Mouse (Mus musculus): ENCODE results near the gene Rprd1b.
A peak's percentile ranks its signal among the peaks of the same experiment; 100 is the strongest.

The Rprd1b gene

DNA sequence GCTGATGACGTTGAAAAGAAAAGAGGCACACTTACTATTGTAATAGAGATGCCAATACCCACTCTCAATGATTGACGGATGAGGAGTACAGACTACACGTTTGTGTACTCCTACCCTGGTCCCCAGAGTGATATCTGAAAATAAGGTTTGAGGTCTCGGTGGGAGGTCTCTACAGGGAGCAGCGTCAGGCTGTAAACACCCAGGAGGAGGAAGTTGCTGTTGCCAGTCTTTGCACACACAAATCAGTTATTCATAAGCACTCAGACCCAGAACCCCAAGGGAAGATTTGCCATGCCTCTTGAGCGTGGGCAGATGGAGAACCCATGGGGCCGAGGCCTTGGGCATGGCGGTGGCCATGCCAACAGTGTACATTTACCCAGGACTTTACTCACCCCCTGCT lies 56.2 kb downstream of the Rprd1b start:
- DNase-seq = no peak

DNA sequence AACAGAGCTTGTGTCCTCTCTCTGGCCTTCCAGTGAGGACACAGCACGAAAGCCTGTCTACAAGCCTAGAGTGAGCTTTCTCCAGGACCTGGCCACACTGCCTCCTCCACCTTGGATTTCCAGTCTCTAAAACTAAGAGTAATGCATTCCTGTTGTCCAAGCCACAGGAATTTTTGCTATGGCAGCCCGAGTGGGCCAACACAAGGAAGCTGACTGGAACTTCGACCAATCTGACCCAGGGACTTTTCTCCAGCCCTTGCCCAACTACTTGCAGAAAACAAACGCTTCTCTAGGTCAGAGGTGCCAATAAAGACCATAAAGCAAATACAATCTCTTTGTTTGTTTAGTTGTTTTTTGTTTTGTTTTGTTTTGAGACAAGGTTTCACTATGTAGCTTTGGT lies 61.8 kb downstream of the Rprd1b start:
- DNase-seq = no peak

DNA sequence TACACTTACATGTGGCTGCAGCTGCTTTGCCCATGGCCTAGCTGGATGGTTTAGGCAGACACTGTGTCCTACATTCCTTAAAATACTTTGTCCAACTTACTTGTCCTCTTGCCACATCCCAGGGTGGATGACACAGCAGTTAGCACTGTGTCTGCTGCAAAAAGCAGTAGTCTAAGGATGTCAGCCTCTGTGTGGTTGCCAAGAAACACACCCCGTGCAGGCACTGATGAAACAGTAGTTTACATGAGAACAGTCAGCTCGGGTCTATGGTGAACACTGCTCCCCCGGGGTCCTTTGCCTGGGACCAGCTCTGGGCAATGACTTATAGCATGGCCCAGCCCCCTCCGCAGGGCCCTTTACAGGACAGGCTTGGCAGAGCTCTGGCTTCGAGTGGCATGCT lies 65.0 kb downstream of the Rprd1b start:
- DNase-seq = no peak

DNA sequence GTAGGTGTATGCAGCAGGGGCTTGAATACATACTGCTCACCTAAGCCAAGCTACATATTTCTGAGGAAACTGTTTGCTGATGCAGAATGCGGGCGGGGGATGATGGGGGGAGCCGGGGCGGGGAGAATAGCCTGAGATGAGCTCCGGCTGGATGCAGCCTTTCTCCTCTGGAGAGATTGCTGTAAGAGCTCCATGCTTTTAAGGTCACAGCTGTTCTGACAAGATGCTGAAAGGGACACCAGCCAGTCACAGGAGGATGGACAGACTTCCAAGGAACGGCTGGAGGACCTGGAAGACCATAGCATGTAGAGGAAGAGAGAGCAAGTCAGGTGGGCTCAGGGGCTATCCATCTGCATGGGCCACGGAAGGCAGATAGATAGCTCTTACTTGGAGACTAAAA lies 66.0 kb downstream of the Rprd1b start:
- DNase-seq = no peak

DNA sequence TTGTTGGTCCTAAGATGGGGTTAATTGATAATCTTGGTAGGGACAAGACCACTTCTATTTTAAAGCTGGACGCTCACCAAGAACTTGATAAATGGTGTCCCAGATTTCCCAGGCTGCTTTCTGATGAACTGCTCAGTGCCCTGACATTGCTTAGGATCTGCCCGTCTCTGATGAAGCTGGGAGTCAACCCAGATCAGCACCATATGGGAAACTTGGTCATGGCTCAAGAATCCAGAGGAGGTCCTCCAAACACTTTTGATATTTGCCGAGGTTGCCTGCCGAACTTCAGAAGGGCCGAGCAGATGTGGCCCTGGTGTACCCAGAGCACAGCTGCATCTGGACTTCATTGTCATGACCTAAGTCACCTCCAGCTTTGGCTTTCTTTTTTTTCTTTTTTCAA lies 66.5 kb downstream of the Rprd1b start:
- DNase-seq = peak; percentile 43 to 60

DNA sequence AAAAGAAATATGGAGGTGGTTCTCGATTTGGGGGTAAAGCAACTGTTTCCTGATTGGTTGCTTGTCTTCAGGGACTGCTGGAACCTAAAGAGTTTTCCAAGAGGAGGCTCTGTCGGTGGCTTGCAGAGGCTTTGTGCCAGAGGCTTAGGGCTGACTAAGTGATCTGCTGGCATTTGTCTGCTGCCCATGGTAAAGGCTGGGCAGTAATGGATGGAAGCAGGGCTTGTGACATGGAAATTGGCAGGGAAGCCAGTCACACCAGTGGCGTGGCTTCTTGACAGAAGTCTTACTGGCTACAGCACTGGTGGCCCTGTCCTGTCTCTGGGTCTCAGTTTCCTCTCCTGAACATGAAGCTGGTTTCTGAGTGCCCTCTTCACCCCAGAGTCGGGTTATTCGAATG lies 68.8 kb downstream of the Rprd1b start:
- DNase-seq = no peak

DNA sequence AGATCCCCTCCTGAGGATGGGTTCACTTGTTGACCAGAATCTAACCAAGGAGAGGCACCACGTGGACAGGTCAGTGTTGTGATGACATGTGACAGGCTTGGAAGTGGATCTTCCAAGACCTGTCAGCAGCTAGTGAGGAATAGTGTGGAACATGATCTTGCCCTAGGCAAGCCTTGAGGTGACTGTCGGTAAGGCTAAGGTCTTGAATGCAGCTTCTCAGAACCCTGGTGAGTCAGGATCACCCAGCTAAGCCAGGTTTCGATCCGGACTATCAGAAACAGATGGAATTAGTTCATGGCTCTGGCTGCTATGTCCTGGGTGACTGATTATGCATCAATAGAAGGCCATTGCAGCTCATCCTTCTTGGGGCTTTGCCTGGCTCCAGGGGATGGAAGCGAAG lies 70.4 kb downstream of the Rprd1b start:
- no peak for DNase-seq

DNA sequence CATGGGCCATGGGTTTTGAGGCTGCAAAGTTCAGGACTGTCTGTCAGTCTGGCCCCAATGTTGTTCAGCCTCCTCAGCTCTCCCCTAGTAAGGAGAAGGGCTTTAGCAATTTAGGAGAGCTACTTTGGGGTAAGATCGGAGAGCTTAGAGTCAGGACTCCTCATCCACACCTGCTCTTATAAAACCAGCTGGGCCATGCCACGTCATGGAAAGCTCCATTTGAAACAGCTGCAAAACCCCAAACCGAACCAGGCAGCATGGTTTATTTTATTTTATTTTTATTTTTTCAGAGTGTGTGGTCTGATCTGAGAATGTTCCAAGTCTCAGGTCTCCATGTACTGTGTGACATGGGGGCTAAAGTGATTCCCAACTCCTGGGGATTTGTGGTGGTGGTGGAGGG lies 71.2 kb downstream of the Rprd1b start:
- DNase-seq = no peak

DNA sequence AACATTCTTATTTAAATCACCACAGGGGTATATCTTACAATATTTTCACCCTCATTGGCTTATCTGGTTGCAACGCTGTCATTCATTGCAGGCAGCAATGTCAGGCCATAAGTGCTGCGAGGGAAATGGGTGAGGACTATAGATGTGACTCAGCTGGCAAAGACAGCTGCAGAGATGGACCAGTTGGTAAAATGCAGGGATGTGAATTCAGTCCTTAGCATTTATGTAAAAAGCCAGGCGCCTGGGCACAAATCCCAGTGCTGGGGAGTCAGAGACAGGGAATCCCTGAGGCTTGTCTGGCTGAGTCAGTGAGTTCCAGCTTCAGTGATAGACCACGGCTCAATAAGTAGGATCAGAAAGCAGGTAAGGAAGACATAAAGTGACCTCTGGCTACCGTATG lies 73.5 kb downstream of the Rprd1b start:
- DNase-seq = no peak

DNA sequence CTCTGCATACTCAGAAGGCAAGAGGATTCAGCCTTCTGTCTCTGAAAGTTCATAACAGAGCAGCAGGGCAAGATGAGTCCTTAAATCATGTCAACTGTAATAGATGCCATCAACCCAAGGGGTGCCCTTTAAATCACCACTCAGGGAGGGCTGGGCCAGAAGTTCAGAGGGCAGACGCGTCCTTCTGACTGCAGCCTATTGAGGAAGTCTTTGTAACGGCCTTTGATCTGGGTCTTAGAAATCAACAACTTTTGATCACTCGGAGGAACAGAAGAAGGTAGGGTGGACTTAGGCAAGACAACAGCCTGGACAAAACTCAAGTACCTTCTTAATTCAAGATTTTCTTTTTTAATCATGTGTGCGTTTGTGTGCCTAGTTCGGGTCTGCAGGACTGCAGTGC lies 76.7 kb downstream of the Rprd1b start:
- DNase-seq = no peak

DNA sequence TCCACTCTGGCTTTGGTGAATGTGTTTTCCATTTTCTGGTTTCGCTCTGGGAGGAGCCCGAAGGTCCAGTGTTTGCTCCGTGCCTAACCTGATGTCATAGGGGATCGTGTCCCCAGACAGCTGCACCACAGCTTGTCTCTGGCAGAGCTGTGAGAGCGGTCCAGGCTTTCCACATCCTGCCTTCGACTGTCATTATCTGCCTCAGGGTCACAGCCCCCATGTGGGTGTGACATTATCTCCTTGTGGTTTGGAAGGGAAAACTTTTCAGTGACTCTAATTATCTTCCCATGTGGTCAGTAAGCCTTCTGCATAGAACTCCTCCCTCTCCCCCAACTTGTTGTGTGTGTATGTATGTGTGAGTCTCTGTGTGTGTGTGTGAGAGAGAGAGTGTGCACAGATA lies 77.3 kb downstream of the Rprd1b start:
- DNase-seq = no peak

DNA sequence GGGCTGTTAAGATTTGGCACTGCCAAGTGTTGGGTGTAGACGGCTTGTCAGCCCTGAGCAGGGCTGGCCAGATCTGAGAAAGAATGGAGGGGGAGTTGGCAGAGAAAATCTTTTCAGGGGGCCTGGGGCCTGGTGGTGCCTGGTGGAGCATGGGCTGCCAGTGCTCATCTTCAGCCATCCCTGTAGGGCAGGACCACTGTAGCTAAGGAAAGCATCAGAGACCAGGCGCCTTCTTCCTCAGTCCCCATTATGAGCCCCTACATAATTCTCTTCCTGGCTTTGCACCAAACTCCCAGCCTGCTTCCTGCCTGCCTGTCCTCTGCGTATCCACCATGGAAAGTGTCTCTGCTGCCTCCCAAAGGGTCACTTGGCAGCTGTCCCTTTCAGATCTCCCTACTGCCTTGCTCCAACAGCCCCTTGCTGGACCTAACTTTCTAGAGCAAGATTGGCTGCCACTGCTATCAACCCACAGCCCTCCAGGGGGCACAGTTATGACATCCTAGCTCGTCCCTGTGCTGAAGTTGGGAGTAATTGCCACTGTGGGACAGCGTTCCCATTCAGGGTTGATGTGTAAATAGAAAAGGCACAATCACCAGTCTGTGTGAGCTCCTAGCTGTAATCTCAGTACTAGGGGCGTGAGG lies 78.8 kb downstream of the Rprd1b start:
- DNase-seq = no peak

DNA sequence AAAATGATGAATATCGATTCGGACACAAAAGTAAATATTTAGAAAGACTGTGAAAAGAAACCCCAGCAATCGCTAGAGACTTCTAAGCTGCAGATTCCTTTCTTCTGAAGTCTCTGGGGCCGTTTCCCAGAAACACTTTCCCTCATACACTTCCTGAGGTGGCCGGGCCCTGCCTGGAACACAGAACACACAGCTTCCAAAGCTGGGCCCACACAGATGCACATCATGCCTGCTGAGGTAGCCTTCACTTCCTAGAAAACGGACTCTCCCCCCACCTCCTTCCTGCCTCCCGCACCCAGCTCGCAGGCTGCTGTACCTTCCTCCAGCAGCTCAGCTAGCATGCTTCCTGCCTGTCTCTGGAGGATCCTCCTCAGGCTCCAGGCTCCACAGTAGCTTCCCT lies 81.2 kb downstream of the Rprd1b start:
- no peak for DNase-seq

DNA sequence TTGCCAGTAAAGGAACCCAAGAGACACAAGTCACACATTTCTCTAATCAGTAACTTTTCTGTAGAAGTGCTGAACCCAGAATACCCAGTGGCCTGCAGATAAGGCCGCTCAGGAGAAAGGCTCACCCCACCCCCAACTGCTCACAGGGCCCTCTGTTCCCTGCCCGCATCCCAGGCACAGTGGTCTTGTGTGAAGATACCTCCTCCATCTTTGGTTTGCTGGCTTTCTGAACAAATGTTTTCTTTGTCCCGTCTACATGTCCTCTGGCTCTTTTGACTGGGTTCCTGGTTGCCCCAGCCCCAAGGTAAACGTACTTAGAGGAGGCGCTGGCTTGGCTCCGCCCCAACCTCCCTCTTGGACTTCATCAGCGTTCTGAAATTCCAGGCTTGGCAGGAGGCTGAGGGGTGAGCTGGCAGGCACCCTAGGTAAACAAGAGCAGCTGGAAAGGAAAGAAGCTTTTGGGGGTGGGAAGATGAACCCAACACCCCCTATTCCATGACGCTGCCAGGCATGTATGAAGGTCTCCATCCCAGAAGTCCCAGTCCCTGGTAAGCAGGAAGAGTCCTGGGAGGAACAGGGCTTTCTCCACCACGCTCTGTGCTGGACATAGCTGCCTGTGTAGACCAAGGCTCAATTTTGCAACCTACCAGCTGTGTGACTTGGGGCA lies 85.4 kb downstream of the Rprd1b start:
- no peak for DNase-seq

DNA sequence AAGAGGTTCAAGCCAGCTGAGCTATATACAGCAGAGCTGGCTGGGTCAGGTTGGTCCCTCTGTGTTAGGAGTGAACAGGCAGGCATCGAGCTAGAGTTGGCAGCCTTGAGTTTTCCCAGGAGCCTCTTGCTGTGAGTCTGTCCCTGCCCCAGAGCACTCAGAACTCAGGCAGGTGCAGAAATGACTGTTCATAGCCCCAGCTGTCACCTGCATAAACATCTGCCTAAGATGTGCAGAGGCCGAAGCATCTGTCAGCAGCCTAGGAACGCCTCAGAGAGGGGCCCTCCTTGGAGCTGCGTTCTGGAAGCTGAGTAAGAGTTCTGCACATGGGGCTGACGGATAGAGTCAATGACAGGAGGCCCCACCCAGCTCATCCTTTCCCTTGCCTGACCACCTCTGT lies 86.6 kb downstream of the Rprd1b start:
- DNase-seq = no peak

DNA sequence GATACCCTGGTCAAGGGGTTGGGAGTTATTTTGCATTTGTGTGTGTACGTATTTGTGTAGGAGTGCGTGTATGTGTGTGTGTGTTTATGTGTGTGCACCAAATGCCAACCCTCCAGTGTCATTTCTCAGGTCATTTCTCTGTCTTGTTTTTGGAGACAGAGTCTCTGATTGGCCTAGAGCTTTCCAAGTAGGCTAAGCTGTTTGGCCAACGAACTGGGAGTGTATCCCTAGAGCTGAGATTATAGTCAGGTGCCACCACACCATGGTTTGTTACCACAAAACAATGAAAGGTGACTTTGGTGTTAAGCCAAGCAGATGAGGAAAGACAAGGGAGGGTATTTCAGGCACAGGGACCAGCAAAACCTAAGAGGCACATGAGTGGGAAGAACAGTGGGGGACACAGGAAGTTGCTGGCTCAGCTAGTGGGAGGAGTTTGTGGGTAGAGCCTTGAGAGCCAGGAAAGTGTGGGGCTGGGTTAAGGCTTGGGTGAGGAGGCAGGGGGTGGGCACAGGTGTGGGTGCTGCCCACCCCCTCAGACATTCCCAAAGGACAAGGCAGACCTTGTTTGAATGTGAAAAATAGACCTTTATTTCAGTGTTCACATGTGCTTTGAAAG lies 87.6 kb downstream of the Rprd1b start:
- DNase-seq = no peak

DNA sequence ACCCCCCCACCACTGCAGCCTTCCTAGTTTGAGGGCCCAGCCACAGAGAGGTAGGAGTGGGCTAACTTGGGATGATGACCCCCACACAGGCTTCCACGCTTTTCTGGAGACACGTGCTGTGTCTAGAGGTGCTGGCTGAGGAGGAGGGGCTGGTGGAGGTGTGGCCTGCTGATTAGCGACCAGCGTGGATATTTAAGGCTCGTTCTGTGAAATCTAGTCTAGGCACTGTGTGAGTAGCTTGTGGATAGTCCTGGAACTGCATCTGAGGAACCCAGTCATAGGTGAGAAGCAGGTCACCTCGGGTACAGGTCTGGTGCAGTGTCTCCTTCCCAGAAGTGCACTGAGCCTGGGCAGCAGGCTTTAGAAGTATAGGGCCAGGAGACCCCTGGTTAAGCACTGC lies 88.4 kb downstream of the Rprd1b start:
- no peak for DNase-seq

DNA sequence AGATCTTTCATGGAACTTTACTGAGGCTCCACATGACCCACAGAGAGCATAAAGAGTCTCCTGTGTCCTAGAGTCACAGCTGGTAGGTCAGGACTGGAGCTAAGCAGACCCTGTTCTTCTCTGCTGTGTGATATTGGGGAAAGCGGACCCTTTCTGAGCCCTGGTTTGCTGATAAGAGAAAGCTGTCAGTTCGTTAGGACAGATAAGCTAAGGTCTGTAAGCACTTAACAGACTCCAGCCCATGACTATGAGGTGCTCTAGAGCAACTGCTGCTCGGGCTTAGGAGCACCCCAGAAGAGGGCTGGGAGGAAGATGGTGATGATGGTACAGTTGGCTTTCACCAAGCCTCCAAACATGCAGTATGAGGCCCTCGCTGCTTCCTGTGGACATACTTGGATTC lies 90.8 kb downstream of the Rprd1b start:
- no peak for DNase-seq

DNA sequence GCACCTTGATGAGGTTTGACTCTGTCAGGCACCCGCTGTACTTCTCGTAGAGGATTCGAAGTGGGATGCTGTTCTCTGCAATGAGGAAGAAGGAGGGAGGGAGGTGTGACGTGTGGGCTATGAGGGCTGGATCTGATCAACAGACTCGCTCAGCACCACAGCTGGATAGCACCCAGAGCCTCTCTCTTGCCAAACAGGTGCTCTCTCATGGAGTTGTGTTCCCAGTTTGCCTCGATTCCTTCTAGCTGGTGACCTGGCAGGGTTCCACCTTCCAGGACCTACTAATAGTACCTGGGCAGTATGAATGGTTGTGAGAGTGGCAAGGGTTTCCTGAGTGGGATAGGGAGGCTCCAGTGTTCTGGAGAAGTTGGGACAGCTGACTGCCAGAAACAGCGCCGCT lies 91.9 kb downstream of the Rprd1b start:
- no peak for DNase-seq

DNA sequence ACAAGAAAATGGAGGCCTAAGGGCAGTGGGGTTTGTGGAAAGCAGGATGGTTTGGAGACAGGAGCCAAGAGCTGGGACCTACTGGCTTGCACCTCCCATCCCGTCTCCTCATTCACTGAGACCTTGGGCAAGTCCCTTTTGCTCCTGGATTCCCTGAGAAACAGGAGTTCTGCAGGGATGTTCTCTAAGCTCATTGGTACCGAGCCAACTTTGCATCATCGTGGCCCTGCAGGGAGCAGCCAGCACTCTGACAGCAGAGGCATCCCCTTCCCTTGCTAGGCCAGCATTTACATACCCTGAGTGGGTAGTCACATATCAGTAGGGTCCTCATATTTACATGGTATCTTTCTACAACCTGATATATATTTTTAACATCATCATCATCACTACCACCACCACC lies 92.6 kb downstream of the Rprd1b start:
- no peak for DNase-seq

DNA sequence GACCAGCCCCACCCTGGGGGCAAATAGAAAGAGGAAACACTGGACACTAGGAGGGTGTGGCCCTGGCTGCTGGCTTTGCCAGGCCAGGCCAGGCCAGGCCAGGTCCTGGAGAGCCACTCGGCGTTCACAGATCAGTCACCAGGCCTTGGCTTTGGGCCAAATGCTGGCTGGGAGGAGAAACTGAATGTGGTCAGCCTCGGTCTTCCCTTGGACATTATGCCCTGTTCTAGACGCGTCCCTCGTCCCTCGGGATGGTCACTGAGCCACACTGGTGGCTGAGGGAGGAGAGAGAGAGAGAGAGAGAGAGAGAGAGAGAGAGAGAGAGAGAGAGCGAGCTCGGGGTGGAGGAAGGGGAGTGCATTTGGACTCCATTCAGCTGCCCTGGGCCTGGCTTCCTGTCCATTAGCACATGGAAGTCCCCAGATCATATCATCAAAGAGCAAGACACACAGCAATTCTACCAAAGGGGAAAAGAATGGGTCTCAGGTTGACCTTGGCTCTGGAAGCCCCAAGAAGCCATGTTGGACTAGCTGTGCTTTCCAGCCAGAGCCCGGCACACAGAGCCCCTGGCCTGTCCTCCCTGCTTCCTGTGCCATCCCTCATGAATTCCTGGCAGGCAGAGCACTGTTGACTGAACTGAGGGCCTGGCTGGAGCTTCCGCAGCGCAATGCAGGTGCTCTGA lies 93.5 kb downstream of the Rprd1b start:
- DNase-seq = peak; percentile 62 to 65

DNA sequence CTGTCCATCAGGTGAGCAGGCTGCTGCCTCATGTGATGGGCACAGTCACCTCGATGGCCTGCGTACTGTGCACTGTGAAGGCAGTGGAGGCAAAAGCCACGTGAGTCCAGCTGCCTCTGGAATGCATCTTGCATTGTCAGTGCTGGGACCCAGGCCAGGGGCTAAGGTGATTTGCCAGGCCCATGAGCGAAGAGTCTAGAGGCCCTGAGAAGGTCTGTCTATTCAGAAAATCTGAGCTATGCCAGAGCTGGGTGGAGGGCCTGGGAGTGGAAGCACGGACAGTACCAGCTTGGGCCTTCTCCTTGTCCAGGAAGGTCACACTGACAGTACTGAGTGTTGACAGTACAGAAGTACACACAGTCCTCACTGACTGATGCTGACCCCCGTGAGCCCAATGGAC lies 94.5 kb downstream of the Rprd1b start:
- no peak for DNase-seq

DNA sequence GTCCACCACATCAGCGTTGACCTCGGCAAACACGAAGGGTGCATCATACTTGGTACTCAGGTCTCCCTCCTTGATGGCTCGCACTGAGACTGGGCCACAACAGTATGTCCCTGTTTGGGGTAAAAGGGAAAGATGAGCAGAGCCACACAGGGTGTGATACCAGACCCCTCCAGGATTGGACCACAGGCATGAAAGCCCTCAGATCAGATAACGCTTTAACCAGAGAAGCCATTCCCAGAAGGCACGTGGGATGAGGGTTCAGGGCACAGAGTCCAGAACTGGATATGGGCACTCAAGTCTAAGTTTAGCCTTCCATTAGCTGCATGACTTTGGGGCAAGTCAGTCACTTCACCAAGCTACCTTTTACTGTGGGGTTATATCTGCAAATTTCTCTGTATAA lies 98.9 kb downstream of the Rprd1b start:
- DNase-seq = no peak

DNA sequence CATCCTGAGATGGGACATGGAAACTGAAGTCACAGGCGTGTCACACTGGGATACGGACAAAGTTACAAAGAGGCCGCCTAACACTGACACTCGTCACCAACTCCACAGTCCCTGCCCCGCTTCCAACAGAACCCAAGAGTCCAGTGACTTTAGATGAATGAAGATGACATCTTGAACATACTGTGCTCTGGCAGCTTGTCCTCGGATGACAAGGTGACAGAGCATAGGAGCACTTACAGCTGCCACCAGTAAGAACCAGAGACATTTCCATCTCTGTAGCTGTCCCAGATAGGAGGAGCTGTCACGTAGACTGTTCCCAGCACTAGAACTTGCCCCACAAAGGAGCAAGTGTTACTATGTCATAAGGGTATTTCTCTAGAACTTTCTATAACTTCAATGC lies 99.6 kb downstream of the Rprd1b start:
- DNase-seq = no peak
